Mouse (Mus musculus) stomach, embryonic 16.5 days (tissue): ENCODE measurements around the gene Ripor3. TPM values are rescaled to one million over a fixed set of nuclear protein-coding genes. Genes with fewer than 3 reads are reported as not detected.

Experiments
- ATAC-seq: fragments of 200-750 bp; cut with Nextera tagmentation; 2 replicates; pipeline ENCODE4 v1.8.0; 2017; ENCODE audit warnings: moderate number of reproducible peaks, moderate TSS enrichment; ENCODE audit not compliant: insufficient read depth, low FRiP score
- H3K27ac ChIP-seq: fragments of 300-500 bp; sonication (generic); 2 replicates; pipeline ENCODE4 v1.5.1; 2014; ENCODE audit warnings: low read length
- H3K27me3 ChIP-seq: fragments of 300-500 bp; sonication (generic); 2 replicates; pipeline ENCODE4 v1.6.1; 2014; ENCODE audit warnings: low read length, control low read depth, mixed read lengths; ENCODE audit not compliant: control insufficient read depth, insufficient read depth
- H3K36me3 ChIP-seq: fragments of 300-500 bp; sonication (generic); 2 replicates; pipeline ENCODE4 v1.6.1; 2014; ENCODE audit warnings: low read length; ENCODE audit not compliant: control insufficient read depth, insufficient read depth
- H3K4me1 ChIP-seq: fragments of 300-500 bp; sonication (generic); 2 replicates; pipeline ENCODE4 v1.6.1; 2014; ENCODE audit warnings: low read length, control low read depth, mixed read lengths; ENCODE audit not compliant: control insufficient read depth, insufficient read depth
- H3K4me2 ChIP-seq: fragments of 300-500 bp; sonication (generic); 2 replicates; pipeline ENCODE4 v1.6.1; 2014; ENCODE audit warnings: low read depth, low read length, mixed read lengths
- H3K4me3 ChIP-seq: fragments of 300-500 bp; sonication (generic); replicated peaks from 2 replicates; pipeline ENCODE4 v1.5.1; 2014; ENCODE audit warnings: mild to moderate bottlenecking, low read length
- H3K9ac ChIP-seq: fragments of 300-500 bp; sonication (generic); 2 replicates; pipeline ENCODE4 v1.6.1; 2014; ENCODE audit warnings: low read length
- H3K9me3 ChIP-seq: fragments of 300-500 bp; sonication (generic); replicated peaks from 2 replicates; pipeline ENCODE4 v1.6.1; 2016; ENCODE audit warnings: low read length, control low read depth; ENCODE audit not compliant: control insufficient read depth
- WGBS: fragments of 180-500 bp; shearing (Covaris S2); extraction: QIAGEN DNeasy Blood & Tissue Kit; methylation state at CpG from one replicate; pipeline ENCODE4 v1.1.7; 2014; 5-methylcytosine and 5-hydroxymethylcytosine counted together
- polyA plus RNA-seq: library from polyadenylated mRNA; unstranded; fragments of >200 nt; fragmentation: Nextera tagmentation; extraction: Ambion mirVana; gene quantifications from 2 replicates; pipeline ENCODE4 v1.2.1, GENCODE M21; 2015

The Ripor3 gene
- polyA plus RNA-seq, 1 experiment from 2014 or later: 3.5 TPM

GRCm38 (mm10) chr2:167930975-167931374, 79.4 kb downstream of the Ripor3 start:
- Histone ChIP-seq H3K9me3 (no peaks in the 10 kb centered on the region), H3K27me3 (no peaks in the 10 kb centered on the region), H3K4me2 (peak overlapping the region; percentile 53; the same call in 1 of the 2 replicates), H3K27ac (no peak overlapping the region), H3K36me3 (no peaks in the 10 kb centered on the region), H3K4me1 (peaks cover 16% of the 10 kb centered on the region), H3K9ac (peak overlapping the region; percentile 87; the same call in 1 of the 2 replicates), H3K4me3 (no peak overlapping the region)
- ATAC-seq: no peak
- WGBS: 97% methylated on average over 3 of the region's 3 CpGs

Other genes with a start within 250 kb of the Ripor3 start
- gene Ptpn1, start 78.6 kb downstream of the Ripor3 start, polyA plus RNA-seq: 49.5 and 51.3 TPM in 2 replicates
- gene Pard6b, start 70.4 kb upstream of the Ripor3 start, polyA plus RNA-seq: 8.3 TPM in 2 replicates
- 1.0 and 1.4 TPM in 2 replicates for gene Adnp, start 196.5 kb upstream of the Ripor3 start, polyA plus RNA-seq
- 12.3 and 12.6 TPM in 2 replicates for gene Gm20716, start 219.7 kb upstream of the Ripor3 start, polyA plus RNA-seq
- gene Dpm1, start 220.0 kb upstream of the Ripor3 start, polyA plus RNA-seq: 96.2 and 118 TPM in 2 replicates
- 2.4 and 3.4 TPM in 2 replicates for gene Mocs3, start 220.0 kb upstream of the Ripor3 start, polyA plus RNA-seq